Mouse (Mus musculus) telencephalon, adult 2 months (tissue): ENCODE measurements at regions not wholly inside any gene's neighbourhood (a gene's known extent, or its start where the extent isn't known, plus 50 kb on each side); places are given as distances from the start of the nearest gene placed in this dataset.

Source experiments
- DNase-seq: peaks from one replicate; pipeline ENCODE4 v3.0.0-alpha.2; 2011; ENCODE audit warnings: low read depth, low spot score

- peak; percentile 13 for DNase-seq
Measured at GRCm38 (mm10) chr16:5306588-5307248, 50.9 kb upstream of the Eef2kmt start.
